Mouse (Mus musculus): Measurements from ENCODE around the gene Zswim1. TPM values are rescaled to one million over a fixed set of nuclear protein-coding genes. Genes with fewer than 3 reads are reported as not detected.
"Not testable (repeated sequence)": the region's sequence is repeated elsewhere in the genome, so short reads cannot be mapped to it uniquely, and the experiment has no call there.

Zswim1 gene
- total RNA-seq, 2 experiments from 2014 or later: 3.5 to 4.5 TPM

GRCm38 (mm10) chr2:164827146-164827850, 4.8 kb downstream of the Zswim1 start:
- DNase-seq: no peak

GRCm38 (mm10) chr2:164828437-164828836, 6.0 kb downstream of the Zswim1 start, which contains the start of gene Spata25:
Gene Spata25, minus strand, starts transcription at chr2:164828537.
- no peak for DNase-seq

GRCm38 (mm10) chr2:164829090-164829489, 6.6 kb downstream of the Zswim1 start:
- no peak for DNase-seq

- no peak for DNase-seq
Observed at GRCm38 (mm10) chr2:164831029-164831428, 8.5 kb downstream of the Zswim1 start.

DNA sequence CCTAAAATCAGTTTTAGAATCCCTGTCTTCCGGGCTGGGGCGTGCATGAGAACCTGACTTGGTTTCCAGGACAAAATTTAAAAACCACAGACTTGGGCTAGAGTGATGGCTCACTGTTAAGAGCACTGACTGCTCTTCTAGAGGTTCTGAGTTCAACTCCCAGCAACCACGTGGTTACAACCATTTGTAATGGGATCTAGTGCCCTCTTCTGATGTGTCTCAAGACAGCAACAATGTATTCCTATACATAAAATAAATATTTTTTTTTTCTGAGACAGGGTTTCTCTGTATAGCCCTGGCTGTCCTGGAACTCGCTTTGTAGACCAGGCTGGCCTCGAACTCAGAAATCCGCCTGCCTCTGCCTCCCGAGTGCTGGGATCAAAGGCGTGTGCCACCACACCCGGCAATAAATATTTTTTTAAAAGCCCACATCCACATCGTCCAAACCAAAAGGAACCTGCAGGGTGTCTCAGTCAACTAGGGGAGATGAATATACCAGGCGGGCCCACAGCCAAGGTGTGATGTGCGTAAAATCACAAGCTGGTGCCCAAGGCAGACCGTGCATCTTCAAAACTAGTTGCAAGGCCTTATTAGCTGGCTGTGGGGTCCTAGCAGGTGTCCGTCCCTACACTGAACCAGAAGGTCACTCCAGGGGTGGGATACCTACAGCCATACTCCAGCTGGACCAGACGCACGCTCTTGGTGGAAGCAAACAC, 9.7 kb downstream of the Zswim1 start:
- no peak for DNase-seq

DNA sequence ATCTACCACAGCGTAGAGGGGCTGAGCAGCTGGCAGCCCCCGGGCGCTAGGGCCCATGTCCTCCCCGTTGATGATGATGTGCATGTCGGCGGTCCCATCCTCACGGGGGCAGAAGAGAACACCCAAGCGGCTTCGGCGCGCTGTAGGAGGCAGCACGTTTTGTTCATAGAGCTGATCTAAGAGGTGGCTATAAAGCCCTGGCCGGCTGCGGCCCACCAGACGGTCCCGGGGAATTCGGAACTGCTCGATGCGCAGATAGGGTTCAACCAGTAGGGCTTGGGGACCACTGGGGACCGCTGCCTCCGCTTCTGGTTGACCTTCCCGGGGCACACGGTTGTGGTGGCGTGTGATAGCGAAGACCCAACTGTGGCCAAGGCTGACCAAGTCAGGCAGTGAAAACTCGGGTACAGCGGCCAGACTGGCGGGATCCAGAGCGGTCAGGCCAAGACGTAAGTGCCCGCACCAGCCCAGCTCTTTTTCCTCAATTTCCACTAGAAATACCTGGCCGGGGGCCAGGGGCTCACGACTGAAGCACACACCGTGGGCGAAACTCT, 10.3 kb downstream of the Zswim1 start, which contains the start of gene Ctsa:
Gene Ctsa, plus strand, starts transcription at position 126 of the 554 bp plus-strand sequence.
- DNase-seq: peak; percentile 66

- DNase-seq: peak; percentile 90
Observed at GRCm38 (mm10) chr2:164833314-164833959, 11.0 kb downstream of the Zswim1 start, which contains the start of gene Neurl2. Gene Neurl2, minus strand, starts transcription at chr2:164833456.

DNA sequence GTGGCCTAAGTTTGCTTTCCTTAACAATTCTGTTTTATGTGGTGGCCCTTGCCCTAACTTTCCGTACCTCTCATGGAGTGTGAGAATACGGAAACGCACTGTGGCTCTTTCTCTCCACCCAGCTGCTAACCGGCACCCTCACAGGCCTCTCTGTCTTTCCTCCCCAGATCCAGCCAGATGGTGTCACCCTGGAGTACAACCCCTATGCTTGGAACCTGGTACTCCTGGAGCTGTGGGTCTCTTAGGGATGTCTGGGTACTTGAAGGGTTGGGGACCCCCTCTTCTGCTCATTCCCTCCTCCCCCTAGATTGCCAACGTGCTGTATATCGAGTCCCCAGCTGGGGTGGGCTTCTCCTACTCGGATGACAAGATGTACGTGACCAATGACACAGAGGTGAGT, 12.0 kb downstream of the Zswim1 start:
- DNase-seq: no peak

GRCm38 (mm10) chr2:164835164-164835563, 12.7 kb downstream of the Zswim1 start:
- DNase-seq: no peak

DNA sequence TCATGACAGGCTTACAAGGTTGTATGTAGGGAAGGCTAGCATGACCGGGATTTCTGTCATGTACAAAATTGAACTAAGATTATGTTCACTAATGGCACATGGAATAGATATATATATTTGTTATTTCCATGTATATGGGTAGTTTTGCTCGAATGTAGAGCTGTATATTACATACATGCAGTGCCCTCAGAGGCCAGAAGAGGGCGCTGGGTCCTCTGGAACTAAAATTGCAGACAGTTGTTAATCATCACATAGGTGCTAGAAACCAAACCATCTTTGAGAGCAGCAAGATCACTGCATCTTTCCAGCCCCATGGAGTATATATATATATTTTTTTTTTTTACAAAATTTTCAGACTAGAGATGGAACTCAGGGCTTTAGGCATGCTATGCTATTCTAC, 23.3 kb downstream of the Zswim1 start:
- no peak for DNase-seq

DNA sequence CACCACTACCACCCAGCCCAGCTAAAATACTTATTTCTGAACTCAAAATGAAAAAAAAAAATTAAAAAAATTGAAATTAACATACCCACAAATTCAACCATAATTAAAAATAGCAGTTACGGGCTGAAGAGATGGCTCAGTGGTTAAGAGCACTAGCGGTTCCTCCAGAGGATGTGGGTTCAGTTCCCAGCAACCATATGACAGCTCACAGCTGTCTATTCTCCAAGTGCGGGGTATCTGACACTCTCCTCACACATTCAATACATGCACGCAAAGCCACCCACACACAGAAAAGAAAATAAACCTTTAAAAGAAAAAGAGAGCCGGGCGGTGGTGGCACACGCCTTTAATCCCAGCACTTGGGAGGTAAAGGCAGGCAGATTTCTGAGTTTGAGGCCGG, 27.6 kb downstream of the Zswim1 start:
- DNase-seq: no peak

- DNase-seq: not testable (repeated sequence)
Observed at GRCm38 (mm10) chr2:164855572-164855971, 33.1 kb downstream of the Zswim1 start.

DNA sequence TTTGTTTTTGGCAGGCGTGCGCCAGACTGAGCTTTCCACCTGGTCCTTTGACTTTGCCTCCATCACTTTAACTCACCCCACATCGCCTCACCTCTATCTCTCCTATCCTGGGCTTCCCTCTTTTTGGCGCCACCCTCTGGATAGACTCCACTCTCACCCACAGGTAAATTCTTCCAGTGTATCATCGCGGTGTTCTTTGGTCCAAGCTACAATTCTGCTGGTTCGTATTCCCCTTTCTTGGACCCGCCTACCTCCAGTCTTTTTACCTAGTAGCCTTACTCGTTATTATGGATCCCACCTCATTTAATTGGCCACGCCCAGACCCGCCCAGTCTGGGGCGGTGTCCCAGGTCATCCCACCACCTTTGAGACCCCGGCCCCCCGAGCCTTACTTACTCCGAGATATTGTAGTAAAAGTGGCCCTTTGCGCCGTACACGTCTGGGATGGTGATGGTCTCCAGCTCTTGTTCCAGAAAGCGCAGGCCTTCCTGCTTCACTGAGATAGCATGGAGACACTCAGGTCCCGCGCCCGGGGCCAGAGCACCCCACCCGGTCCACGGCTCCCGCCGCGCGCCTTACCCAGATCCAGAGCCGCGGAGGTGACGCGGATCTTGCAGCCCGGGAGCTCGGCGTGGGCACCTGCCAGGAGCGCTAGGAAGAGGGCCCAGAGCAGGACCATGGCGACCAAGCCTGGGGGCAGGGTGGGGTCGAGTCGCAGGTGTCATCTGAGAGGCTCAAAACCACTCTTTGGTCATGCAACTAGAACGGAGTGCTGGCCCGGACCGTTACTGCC, 34.0 kb downstream of the Zswim1 start:
- peak; percentile 23 for DNase-seq

- DNase-seq: peak; percentile 44
Observed at GRCm38 (mm10) chr2:164857101-164857821, 34.8 kb downstream of the Zswim1 start, which contains the start of gene Pltp. Gene Pltp, minus strand, starts transcription at chr2:164857711.

- no peak for DNase-seq
Observed at GRCm38 (mm10) chr2:164857842-164858553, 35.5 kb downstream of the Zswim1 start.

DNA sequence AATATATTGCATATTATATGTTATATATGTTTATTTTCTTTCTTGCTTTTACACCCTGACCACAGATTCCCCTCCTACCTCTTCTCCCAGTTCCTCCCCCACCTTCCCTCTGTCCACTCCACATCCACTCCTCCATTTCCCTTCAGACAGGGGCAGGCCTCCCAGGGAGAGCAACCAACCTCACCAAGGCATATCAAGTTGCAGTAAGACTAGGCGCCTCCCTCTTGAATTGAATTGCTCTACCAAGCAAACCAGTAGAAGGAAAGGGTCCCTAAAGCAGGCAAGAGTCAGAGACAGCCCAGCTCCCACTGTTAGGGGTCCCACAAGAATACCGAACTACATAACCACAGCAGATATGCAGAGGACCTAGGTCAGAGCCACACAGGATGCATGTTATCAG, 36.7 kb downstream of the Zswim1 start:
- no peak for DNase-seq

GRCm38 (mm10) chr2:164859640-164860432, 37.4 kb downstream of the Zswim1 start:
- no peak for DNase-seq

GRCm38 (mm10) chr2:164861094-164861493, 38.6 kb downstream of the Zswim1 start:
- no peak for DNase-seq

DNA sequence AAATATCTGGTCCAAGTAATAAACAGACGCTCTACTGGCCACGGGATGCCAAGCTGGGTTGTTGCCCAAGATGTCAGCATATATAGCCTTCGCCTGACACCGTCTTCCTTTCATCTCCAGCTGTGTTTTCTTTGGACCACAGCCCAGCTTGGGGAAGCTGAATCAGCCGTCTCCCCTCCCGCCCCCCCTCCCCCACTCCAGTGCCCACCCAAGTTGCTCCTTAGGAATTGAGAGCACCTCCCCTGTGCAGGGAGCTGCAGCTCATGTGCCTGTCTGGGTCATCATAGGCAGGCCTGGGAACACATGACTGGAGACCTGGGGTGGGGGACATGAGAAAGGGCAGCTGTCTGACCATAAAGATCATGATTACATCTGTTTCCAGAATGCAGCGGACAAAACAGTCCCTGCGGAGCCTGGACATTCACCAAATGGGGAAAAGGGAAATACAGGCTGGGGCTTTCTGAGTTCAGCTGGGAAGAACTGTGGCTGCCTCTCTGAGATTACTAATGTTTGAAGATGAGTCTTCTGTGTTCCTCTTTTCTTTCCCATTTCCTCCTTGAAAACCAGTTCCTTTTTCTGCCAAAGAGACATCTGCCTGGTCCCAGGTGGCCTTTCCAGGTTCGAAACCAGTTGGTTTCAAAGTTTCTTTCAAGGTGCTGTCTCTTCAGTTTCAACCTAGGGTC, 39.8 kb downstream of the Zswim1 start:
- DNase-seq: peak; percentile 62
